Mouse (Mus musculus): ENCODE results near the gene Dgki.

GRCm38 (mm10) chr6:36929781-36930180, 370.2 kb downstream of the Dgki start:
- TF ChIP-seq CTCF (IDR thresholded peaks at IDR 0.05) (no peak), POLR2A (IDR thresholded peaks at IDR 0.05; ENCODE audit: insufficient read depth, low read depth, low read length) (no peak), EP300 (IDR thresholded peaks at IDR 0.05; ENCODE audit: insufficient read depth, low read depth, low read length) (no peak)
